Mouse (Mus musculus): ENCODE results near the gene Ccdc158. TPM values are rescaled to one million over a fixed set of nuclear protein-coding genes. Genes with fewer than 3 reads are reported as not detected.

Ccdc158 gene
- polyA plus RNA-seq (2012; rRNA removed): 0.03 TPM in 1 of 2 replicates, not detected in the other

GRCm38 (mm10) chr5:92674859-92675573 lies at the start of gene Ccdc158:
Gene Ccdc158 (minus strand): TSS chr5:92675271.

GRCm38 (mm10) chr5:92683351-92683807 lies 8.3 kb upstream of the Ccdc158 start, which contains the start of gene Shroom3:
Gene Shroom3 (plus strand): TSS chr5:92683435.

GRCm38 (mm10) chr5:92602691-92603690 lies 72.1 kb downstream of the Ccdc158 start, which contains the start of gene Stbd1:
Gene Stbd1 (plus strand): TSS chr5:92603041.

Other genes starting within 250 kb of the Ccdc158 start
- gene Nup54, start 240.1 kb downstream of the Ccdc158 start, polyA plus RNA-seq (2012; rRNA removed): 7.5 and 8.1 TPM in 2 replicates
- 22.5 and 23.1 TPM in 2 replicates for gene Scarb2, start 168.4 kb downstream of the Ccdc158 start, polyA plus RNA-seq (2012; rRNA removed)
- not detected in 2 replicates for gene Fam47e, start 120.2 kb downstream of the Ccdc158 start, polyA plus RNA-seq (2012; rRNA removed)
- 2.1 and 2.4 TPM in 2 replicates for gene Stbd1, start 72.2 kb downstream of the Ccdc158 start, polyA plus RNA-seq (2012; rRNA removed)
- gene Shroom3, start 8.2 kb upstream of the Ccdc158 start, polyA plus RNA-seq (2012; rRNA removed): 104 and 118 TPM in 2 replicates